Mouse (Mus musculus) MEL (cell line): Measurements from ENCODE around the gene Ddrgk1. TPM values are rescaled to one million over a fixed set of nuclear protein-coding genes. Genes with fewer than 3 reads are reported as not detected.

Source experiments
- DNase-seq: peaks from one replicate; pipeline ENCODE4 v3.0.0; 2011; ENCODE audit warnings: low read depth, low spot score
- H3K27ac ChIP-seq: 2 replicates; pipeline ENCODE4 v1.5.1; 2012; ENCODE audit warnings: low read depth, mild to moderate bottlenecking, control low read depth, low read length, moderate library complexity; ENCODE audit not compliant: control insufficient read depth
- H3K27me3 ChIP-seq, 2 experiments: fragments of 150-350 bp in 1 of 2; sonication (generic) in 1 of 2; 2 replicates each; pipeline ENCODE4 v1.6.1; 2012; ENCODE audit warnings: low read length in 2 of 2, mild to moderate bottlenecking in 2 of 2, improper control_type of control experiment in 1 of 2, moderate library complexity in 1 of 2; ENCODE audit not compliant: insufficient read depth in 2 of 2, control insufficient read depth in 1 of 2
- H3K36me3 ChIP-seq, 2 experiments: 2 replicates each; pipeline ENCODE4 v1.6.1; 2012 to 2014; ENCODE audit warnings: low read length in 2 of 2, improper control_type of control experiment in 1 of 2, inconsistent platforms in 1 of 2, mild to moderate bottlenecking in 1 of 2; ENCODE audit not compliant: insufficient read depth in 2 of 2, control insufficient read depth in 1 of 2
- H3K4me1 ChIP-seq, 2 experiments: fragments of 150-350 bp in 1 of 2; sonication (generic) in 1 of 2; 2 replicates each; pipeline ENCODE4 v1.6.1; 2012; ENCODE audit warnings: low read length in 2 of 2, improper control_type of control experiment in 1 of 2, mild to moderate bottlenecking in 1 of 2; ENCODE audit not compliant: insufficient read depth in 2 of 2, control insufficient read depth in 1 of 2
- H3K4me3 ChIP-seq, 2 experiments: fragments of 150-350 bp in 1 of 2; sonication (generic) in 1 of 2; 2 replicates each; pipeline ENCODE4 v1.5.1; 2012; ENCODE audit warnings: low read depth in 2 of 2, low read length in 2 of 2, mild to moderate bottlenecking in 2 of 2, moderate library complexity in 2 of 2, control low read depth in 1 of 2, improper control_type of control experiment in 1 of 2; ENCODE audit not compliant: control insufficient read depth in 1 of 2, insufficient read depth in 1 of 2
- H3K79me2 ChIP-seq: 2 replicates; pipeline ENCODE4 v1.6.1; 2012; ENCODE audit warnings: mild to moderate bottlenecking, low read length, moderate library complexity; ENCODE audit not compliant: control insufficient read depth, poor library complexity, insufficient read depth
- H3K9ac ChIP-seq: 2 replicates; pipeline ENCODE4 v1.6.1; 2012; ENCODE audit warnings: low read depth, mild to moderate bottlenecking, control low read depth, low read length, moderate library complexity; ENCODE audit not compliant: control insufficient read depth, poor library complexity, severe bottlenecking
- H3K9me3 ChIP-seq: fragments of 150-350 bp; sonication (generic); replicated peaks from 2 replicates; pipeline ENCODE4 v1.6.1; 2012; ENCODE audit warnings: mild to moderate bottlenecking, low read length, improper control_type of control experiment, moderate library complexity; ENCODE audit not compliant: insufficient read depth
- BHLHE40 ChIP-seq: IDR thresholded peaks from 2 replicates; pipeline ENCODE4 v1.6.1; 2012; ENCODE audit warnings: low read depth, mild to moderate bottlenecking, inconsistent platforms, low read length, improper control_type of control experiment, borderline replicate concordance
- E2F4 ChIP-seq: IDR thresholded peaks from 2 replicates; pipeline ENCODE4 v1.6.1; 2011; ENCODE audit warnings: low read depth, low read length, improper control_type of control experiment, borderline replicate concordance
- ELF1 ChIP-seq: IDR thresholded peaks from 2 replicates; pipeline ENCODE4 v1.6.1; 2014; ENCODE audit warnings: low read depth, mild to moderate bottlenecking, inconsistent platforms, low read length, improper control_type of control experiment, moderate library complexity
- GABPA ChIP-seq: IDR thresholded peaks from 2 replicates; pipeline ENCODE4 v1.6.1; 2012; ENCODE audit warnings: low read depth, mild to moderate bottlenecking, inconsistent platforms, low read length, improper control_type of control experiment, moderate library complexity
- GATA1 ChIP-seq: IDR thresholded peaks from 2 replicates; pipeline ENCODE4 v1.6.1; 2011; ENCODE audit warnings: low read depth, low read length, improper control_type of control experiment
- JUND ChIP-seq: IDR thresholded peaks from 2 replicates; pipeline ENCODE4 v1.6.1; 2011; ENCODE audit warnings: low read depth, mild to moderate bottlenecking, improper control_type of control experiment, low read length
- MAFK ChIP-seq: IDR thresholded peaks from 2 replicates; pipeline ENCODE4 v1.6.1; 2011; ENCODE audit warnings: low read depth, mild to moderate bottlenecking, low read length, improper control_type of control experiment, borderline replicate concordance
- MAX ChIP-seq: IDR thresholded peaks from 2 replicates; pipeline ENCODE4 v1.6.1; 2011; ENCODE audit warnings: low read length, improper control_type of control experiment
- MAZ ChIP-seq: IDR thresholded peaks from 2 replicates; pipeline ENCODE4 v1.6.1; 2012; ENCODE audit warnings: low read depth, mild to moderate bottlenecking, inconsistent platforms, low read length, improper control_type of control experiment
- MEF2A ChIP-seq: IDR thresholded peaks from 2 replicates; pipeline ENCODE4 v1.6.1; 2014; ENCODE audit warnings: low read depth, mild to moderate bottlenecking, inconsistent platforms, low read length, improper control_type of control experiment; ENCODE audit not compliant: poor library complexity, insufficient replicate concordance, severe bottlenecking; ENCODE audit errors: extremely low read depth
- MXI1 ChIP-seq: IDR thresholded peaks from 2 replicates; pipeline ENCODE4 v1.6.1; 2011; ENCODE audit warnings: mild to moderate bottlenecking, low read depth, low read length, improper control_type of control experiment
- NELFE ChIP-seq: IDR thresholded peaks from 2 replicates; pipeline ENCODE4 v1.6.1; 2011; ENCODE audit warnings: low read depth, low read length, improper control_type of control experiment
- NRF1 ChIP-seq: IDR thresholded peaks from 2 replicates; pipeline ENCODE4 v1.6.1; 2014; ENCODE audit warnings: low read depth, mild to moderate bottlenecking, inconsistent platforms, low read length, improper control_type of control experiment, moderate library complexity; ENCODE audit not compliant: poor library complexity, insufficient read depth, severe bottlenecking
- POLR2AphosphoS2 ChIP-seq: IDR thresholded peaks from 2 replicates; pipeline ENCODE4 v1.6.1; 2011; ENCODE audit warnings: low read length, improper control_type of control experiment
- RAD21 ChIP-seq: IDR thresholded peaks from 2 replicates; pipeline ENCODE4 v1.6.1; 2011; ENCODE audit warnings: mild to moderate bottlenecking, low read depth, low read length, improper control_type of control experiment
- RCOR1 ChIP-seq: IDR thresholded peaks from 2 replicates; pipeline ENCODE4 v1.6.1; 2012; ENCODE audit warnings: low read depth, mild to moderate bottlenecking, inconsistent platforms, low read length, improper control_type of control experiment
- TAL1 ChIP-seq: IDR thresholded peaks from 2 replicates; pipeline ENCODE4 v1.6.1; 2012; ENCODE audit warnings: mild to moderate bottlenecking, inconsistent platforms, low read length, moderate library complexity, mixed read lengths
- TBP ChIP-seq: IDR thresholded peaks from 2 replicates; pipeline ENCODE4 v1.8.0; 2011; ENCODE audit warnings: low read depth, low read length, improper control_type of control experiment
- TCF12 ChIP-seq: IDR thresholded peaks from 2 replicates; pipeline ENCODE4 v1.6.1; 2014; ENCODE audit warnings: low read depth, mild to moderate bottlenecking, inconsistent platforms, low read length, improper control_type of control experiment, moderate library complexity
- UBTF ChIP-seq: IDR thresholded peaks from 2 replicates; pipeline ENCODE4 v1.6.1; 2012; ENCODE audit warnings: low read depth, mild to moderate bottlenecking, inconsistent platforms, low read length, improper control_type of control experiment, moderate library complexity, borderline replicate concordance; ENCODE audit not compliant: insufficient read depth
- USF2 ChIP-seq, 2 experiments: IDR thresholded peaks; 2 replicates each; pipeline ENCODE4 v1.6.1; 2011 to 2012; ENCODE audit warnings: improper control_type of control experiment in 2 of 2, low read length in 2 of 2, borderline replicate concordance in 1 of 2, inconsistent platforms in 1 of 2, low read depth in 1 of 2, mild to moderate bottlenecking in 1 of 2; ENCODE audit not compliant: insufficient read depth in 1 of 2
- ZC3H11A ChIP-seq: IDR thresholded peaks from 2 replicates; pipeline ENCODE4 v1.6.1; 2012; ENCODE audit warnings: low read depth, mild to moderate bottlenecking, inconsistent platforms, low read length, improper control_type of control experiment
- ZKSCAN1 ChIP-seq: IDR thresholded peaks from 2 replicates; pipeline ENCODE4 v1.6.1; 2012; ENCODE audit warnings: low read depth, mild to moderate bottlenecking, inconsistent platforms, low read length, improper control_type of control experiment, moderate library complexity
- ZMIZ1 ChIP-seq: IDR thresholded peaks from 2 replicates; pipeline ENCODE4 v1.6.1; 2012; ENCODE audit warnings: low read depth, mild to moderate bottlenecking, inconsistent platforms, low read length, improper control_type of control experiment, moderate library complexity
- ZNF384 ChIP-seq: IDR thresholded peaks from 2 replicates; pipeline ENCODE4 v1.6.1; 2012; ENCODE audit warnings: low read depth, mild to moderate bottlenecking, inconsistent platforms, low read length, improper control_type of control experiment
- polyA plus RNA-seq, 2 experiments: library from polyadenylated mRNA; stranded (reverse) in 1 of 2; unstranded in 1 of 2; fragments of >175 nt in 1 of 2; fragments of >200 nt in 1 of 2; gene quantifications; 2 replicates each; pipeline versions ENCODE4 v1.2.1 to v1.2.4; 2012; ENCODE audit warnings: low replicate concordance in 2 of 2, low read depth in 1 of 2; ENCODE audit not compliant: insufficient read length in 2 of 2, insufficient read depth in 1 of 2, missing spikeins in 1 of 2
- total RNA-seq: library from RNA; depleted of rRNA; stranded (reverse); fragments of 300-350 nt; gene quantifications from 2 replicates; pipeline ENCODE4 v1.2.3, GENCODE M21; 2012

Gene Ddrgk1
- total and polyA plus RNA-seq, 3 experiments: 52.7 to 73.6 TPM; not detected in 1

DNA sequence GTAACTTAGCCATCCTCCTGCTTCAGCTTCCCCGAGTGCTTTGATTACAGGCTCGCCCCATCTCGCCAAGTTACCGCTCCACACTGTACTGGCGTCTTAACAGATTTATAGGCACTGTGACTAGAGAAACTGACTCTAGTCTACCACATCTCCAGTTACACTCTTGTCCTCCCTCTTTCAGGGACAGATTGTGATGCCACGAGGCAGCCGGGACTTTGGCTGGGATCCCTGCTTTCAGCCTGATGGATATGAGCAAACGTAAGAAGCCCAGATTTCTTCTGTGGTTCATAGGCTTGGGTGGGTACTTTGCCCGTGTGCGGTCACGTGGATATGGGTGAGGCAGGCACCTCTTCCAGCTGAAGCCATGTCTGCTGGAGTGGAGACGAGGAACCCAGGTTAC is 14.7 kb upstream of the Ddrgk1 start:
- no peaks in the 10 kb centered on the region for H3K79me2 ChIP-seq
- TF ChIP-seq E2F4 (no peak), TBP (no peak), NELFE (no peak), ZC3H11A (no peak), MEF2A (no peak), BHLHE40 (no peak), ZMIZ1 (no peak), ZNF384 (no peak), JUND (no peak), MXI1 (no peak)
- TF ChIP-seq, all 39 proteins: peak for 0
- Histone ChIP-seq H3K9me3 (no peaks in the 10 kb centered on the region), H3K27ac (no peak overlapping the region), H3K9ac (no peak overlapping the region), H3K36me3 (peaks cover 0 to 8% of the 10 kb centered on the region in 2 experiments; a peak in 2 of 4 replicates), H3K4me1 (no peaks in the 10 kb centered on the region), H3K4me3 (no peak overlapping the region), H3K27me3 (no peaks in the 10 kb centered on the region)
- DNase-seq: no peak

DNA sequence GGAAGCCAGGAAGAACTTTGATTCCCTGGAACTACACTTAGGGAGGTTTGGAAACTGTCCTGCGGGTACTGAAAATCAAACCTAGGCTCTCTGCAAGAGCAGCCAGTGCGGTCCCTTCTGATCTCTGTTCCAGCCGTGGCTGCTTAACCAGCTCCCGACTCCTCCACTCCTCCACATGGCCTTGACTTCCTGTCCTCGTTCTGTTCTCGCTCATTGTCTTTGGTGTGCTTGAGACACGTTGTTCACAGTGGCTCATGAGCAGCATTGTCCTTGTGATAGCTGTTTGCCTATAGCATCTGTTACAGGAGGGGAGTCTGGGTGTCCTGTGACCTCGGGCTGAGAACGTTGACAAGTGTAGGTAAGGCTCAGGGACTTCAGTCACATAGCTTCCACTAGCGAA is 12.8 kb upstream of the Ddrgk1 start:
- H3K27ac ChIP-seq: no peak overlapping the region
- TF ChIP-seq MAFK (no peak), UBTF (no peak), TBP (no peak), JUND (no peak), ELF1 (no peak), POLR2AphosphoS2 (no peak), NELFE (no peak), TAL1 (no peak), USF2 (IDR thresholded peaks at IDR 0.05; ENCODE audit: borderline replicate concordance in 1 of 2, insufficient read depth in 1 of 2, low read depth in 1 of 2, low read length in 2 of 2) (no peak), GATA1 (no peak), MAX (no peak), RCOR1 (no peak), TCF12 (no peak), GABPA (no peak), MXI1 (no peak), NRF1 (no peak), ZKSCAN1 (no peak), MAZ (no peak), RAD21 (no peak), BHLHE40 (no peak)
- DNase-seq: no peak
- H3K4me1 ChIP-seq: no peaks in the 10 kb centered on the region
- H3K36me3 ChIP-seq: peaks cover 0 to 12% of the 10 kb centered on the region in 2 experiments; a peak in 2 of 4 replicates
- no peak overlapping the region for H3K4me3 ChIP-seq
- H3K9ac ChIP-seq: no peak overlapping the region
- no peaks in the 10 kb centered on the region for H3K27me3 ChIP-seq
- H3K79me2 ChIP-seq: no peaks in the 10 kb centered on the region
- no peaks in the 10 kb centered on the region for H3K9me3 ChIP-seq
